Mouse (Mus musculus) liver, adult 2 months (tissue): ENCODE measurements around the gene Zfr2. TPM values are rescaled to one million over a fixed set of nuclear protein-coding genes. Genes with fewer than 3 reads are reported as not detected.

Experiments used
- DNase-seq: peaks from one replicate; pipeline ENCODE4 v3.0.0-alpha.2; 2011; ENCODE audit warnings: low read depth, low spot score; ENCODE audit errors: extremely low read depth
- H3K27ac ChIP-seq: fragments of 200-500 bp; replicated peaks from 2 replicates; pipeline ENCODE4 v1.5.1; 2012; ENCODE audit warnings: low read depth, mild to moderate bottlenecking, control low read depth, inconsistent platforms, low read length; ENCODE audit not compliant: insufficient read depth
- H3K27me3 ChIP-seq: fragments of 200-500 bp; 2 replicates; pipeline ENCODE4 v1.6.1; 2012; ENCODE audit warnings: mild to moderate bottlenecking, moderate library complexity, low read length, inconsistent platforms; ENCODE audit not compliant: control insufficient read depth, insufficient read depth
- H3K36me3 ChIP-seq: fragments of 200-500 bp; 2 replicates; pipeline ENCODE4 v1.6.1; 2012; ENCODE audit warnings: low read length, inconsistent platforms; ENCODE audit not compliant: control insufficient read depth, insufficient read depth
- H3K4me1 ChIP-seq: fragments of 200-500 bp; 2 replicates; pipeline ENCODE4 v1.6.1; 2011; ENCODE audit warnings: low read length; ENCODE audit not compliant: control insufficient read depth, insufficient read depth
- H3K4me3 ChIP-seq: fragments of 200-500 bp; 2 replicates; pipeline ENCODE4 v1.5.1; 2011; ENCODE audit warnings: low read depth, mild to moderate bottlenecking, control low read depth, low read length, moderate library complexity; ENCODE audit not compliant: insufficient read depth
- H3K79me2 ChIP-seq: fragments of 200-500 bp; 2 replicates; pipeline ENCODE4 v1.6.1; 2012; ENCODE audit warnings: inconsistent platforms, mild to moderate bottlenecking, low read length, moderate library complexity; ENCODE audit not compliant: control insufficient read depth, insufficient read depth
- H3K9ac ChIP-seq: fragments of 200-500 bp; 2 replicates; pipeline ENCODE4 v1.6.1; 2012; ENCODE audit warnings: low read depth, mild to moderate bottlenecking, control low read depth, inconsistent platforms, low read length
- CTCF ChIP-seq: fragments of 200-500 bp; IDR thresholded peaks from 2 replicates; pipeline ENCODE4 v1.5.1; 2011; ENCODE audit warnings: low read depth, low read length, control low read depth
- POLR2A ChIP-seq: fragments of 200-500 bp; IDR thresholded peaks from 2 replicates; pipeline ENCODE4 v1.6.1; 2011; ENCODE audit warnings: low read length, control low read depth; ENCODE audit not compliant: insufficient read depth; ENCODE audit errors: extremely low read depth
- WGBS: fragments of 180-500 bp; shearing (Covaris S2); methylation state at CpG from one replicate; pipeline ENCODE4 v1.1.7; 2018; 5-methylcytosine and 5-hydroxymethylcytosine counted together
- polyA plus RNA-seq: library from polyadenylated mRNA; depleted of rRNA; stranded (reverse); fragments of >200 nt; gene quantifications from 2 replicates; pipeline ENCODE4 v1.2.3, GENCODE M21; 2012
- total RNA-seq: library from RNA; depleted of rRNA; stranded (reverse); fragments of >200 nt; gene quantifications from 2 replicates; pipeline ENCODE4 v1.2.3, GENCODE M21; 2014

The Zfr2 gene
- total and polyA plus RNA-seq, 2 experiments, result 0.74 to 1.6 TPM

DNA sequence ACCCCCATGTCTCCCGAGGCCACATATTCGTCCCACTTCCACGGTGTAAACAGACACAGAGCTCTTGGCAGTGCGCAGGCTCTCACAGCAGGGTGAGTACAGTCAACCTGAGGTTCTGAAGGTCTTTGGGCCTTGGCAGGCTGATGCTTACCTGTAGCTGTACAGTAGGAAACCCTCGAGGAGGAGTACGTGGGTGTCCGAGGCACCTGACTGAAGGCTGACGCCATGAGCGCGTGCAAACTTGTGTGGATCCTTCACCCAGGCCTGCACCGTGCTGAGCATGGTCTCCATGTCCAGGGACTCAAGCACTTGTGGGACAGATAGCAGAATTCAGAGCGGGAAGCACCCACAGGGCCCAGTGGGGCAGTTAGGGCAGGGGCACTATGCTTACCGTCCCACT is 32.8 kb upstream of the Zfr2 start:
- Histone ChIP-seq H3K27ac (no peak overlapping the region), H3K9ac (no peak overlapping the region), H3K4me1 (no peaks in the 10 kb centered on the region), H3K36me3 (no peaks in the 10 kb centered on the region), H3K4me3 (no peak overlapping the region), H3K27me3 (no peaks in the 10 kb centered on the region), H3K79me2 (no peaks in the 10 kb centered on the region)
- DNase-seq, result no peak
- TF ChIP-seq POLR2A (no peak), CTCF (no peak)
- WGBS, result 85% methylated on average over 13 of the region's 13 CpGs

DNA sequence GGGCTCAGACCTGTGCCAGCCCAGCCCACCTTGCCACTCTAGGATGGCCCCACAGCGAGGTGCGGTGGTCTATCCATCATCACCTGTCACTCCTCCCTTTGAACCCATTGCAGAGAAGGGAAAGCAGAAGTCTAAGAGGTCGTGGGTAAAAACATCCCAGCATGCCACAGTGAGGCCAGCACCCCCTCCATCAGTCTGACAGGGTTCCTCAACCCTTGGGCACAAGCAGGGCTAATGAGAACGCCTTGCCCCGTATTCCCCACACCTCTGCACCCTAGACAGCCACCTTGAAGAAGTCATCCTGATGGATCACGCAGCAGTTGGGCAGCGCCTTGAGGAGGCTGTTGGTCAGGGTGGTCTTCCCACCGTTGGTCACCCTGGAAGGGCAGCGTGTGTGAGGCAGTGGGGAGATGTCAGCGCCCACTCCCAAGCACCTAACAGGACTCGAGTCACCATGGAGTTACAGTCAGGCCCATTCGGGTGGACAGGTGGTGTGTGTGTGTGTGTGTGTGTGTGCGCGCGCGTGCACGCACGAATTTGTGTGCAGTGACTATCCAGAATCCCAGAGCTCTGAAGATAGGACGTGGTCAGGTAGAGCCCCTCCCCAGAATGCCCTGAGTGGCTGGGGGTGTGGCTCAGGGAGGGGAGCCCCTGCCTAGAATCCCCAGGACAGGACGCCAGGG is 32.2 kb upstream of the Zfr2 start:
- no peak overlapping the region for H3K9ac ChIP-seq
- no peak for TF ChIP-seq CTCF
- no peak for TF ChIP-seq POLR2A
- no peaks in the 10 kb centered on the region for H3K79me2 ChIP-seq
- 82% methylated on average over 20 of the region's 20 CpGs for WGBS
- no peak overlapping the region for H3K27ac ChIP-seq
- H3K27me3 ChIP-seq, result no peaks in the 10 kb centered on the region
- no peaks in the 10 kb centered on the region for H3K36me3 ChIP-seq
- H3K4me3 ChIP-seq, result no peak overlapping the region
- no peaks in the 10 kb centered on the region for H3K4me1 ChIP-seq
- no peak for DNase-seq

- WGBS, result 76% methylated on average over 13 of the region's 13 CpGs
- Histone ChIP-seq H3K4me3 (no peak within 1 kb of the TSS), H3K36me3 (no peaks in the 10 kb centered on the region), H3K9ac (no peak within 1 kb of the TSS), H3K4me1 (no peaks in the 10 kb centered on the region), H3K27ac (no peak within 1 kb of the TSS), H3K27me3 (no peaks in the 10 kb centered on the region), H3K79me2 (no peaks in the 10 kb centered on the region)
- TF ChIP-seq POLR2A, result no peak
- TF ChIP-seq CTCF, result no peak
- no peak for DNase-seq
These were observed 30.9 kb upstream of the Zfr2 start, which contains the start of gene Nmrk2 for GRCm38 (mm10) chr10:81201807-81202758. Nmrk2 (minus strand) TSS chr10:81202051.

DNA sequence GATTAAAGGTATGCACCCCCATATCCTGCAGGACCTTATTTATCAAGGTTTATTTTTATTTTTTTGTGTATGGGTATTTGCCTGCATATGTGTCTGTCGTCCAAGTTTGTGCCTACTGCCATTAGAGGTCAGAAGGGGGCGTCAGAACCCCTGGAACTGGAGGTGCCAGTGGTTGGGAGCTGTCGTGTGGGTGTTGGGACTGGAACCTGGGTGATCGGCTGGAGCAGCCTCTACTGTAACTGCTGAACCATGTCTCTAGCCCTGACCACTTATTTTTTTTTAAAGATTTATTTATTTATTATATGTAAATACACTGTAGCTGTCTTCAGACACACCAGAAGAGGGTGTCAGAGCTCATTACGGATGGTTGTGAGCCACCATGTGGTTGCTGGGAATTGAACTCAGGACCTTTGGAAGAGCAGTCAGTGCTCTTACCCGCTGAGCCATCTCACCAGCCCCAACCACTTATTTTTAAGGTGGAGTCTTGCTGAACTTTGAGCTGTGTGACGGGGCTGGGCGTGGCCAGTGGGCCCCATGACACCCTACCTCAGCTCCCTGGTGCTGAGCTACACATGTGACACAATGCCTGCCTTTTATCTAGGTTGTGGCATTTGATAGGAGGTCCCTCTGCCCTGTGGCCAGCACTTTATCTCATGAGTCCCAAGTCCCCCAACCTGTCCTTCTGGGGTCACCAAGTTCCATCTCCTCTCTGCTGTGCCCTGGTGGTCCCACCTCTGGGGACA is 29.8 kb upstream of the Zfr2 start:
- no peak for DNase-seq
- Histone ChIP-seq H3K9ac (no peak overlapping the region), H3K27ac (no peak overlapping the region), H3K4me1 (no peaks in the 10 kb centered on the region), H3K27me3 (no peaks in the 10 kb centered on the region), H3K4me3 (no peak overlapping the region), H3K79me2 (no peaks in the 10 kb centered on the region), H3K36me3 (no peaks in the 10 kb centered on the region)
- 74% methylated on average over 8 of the region's 8 CpGs for WGBS
- TF ChIP-seq CTCF (no peak), POLR2A (no peak)

DNA sequence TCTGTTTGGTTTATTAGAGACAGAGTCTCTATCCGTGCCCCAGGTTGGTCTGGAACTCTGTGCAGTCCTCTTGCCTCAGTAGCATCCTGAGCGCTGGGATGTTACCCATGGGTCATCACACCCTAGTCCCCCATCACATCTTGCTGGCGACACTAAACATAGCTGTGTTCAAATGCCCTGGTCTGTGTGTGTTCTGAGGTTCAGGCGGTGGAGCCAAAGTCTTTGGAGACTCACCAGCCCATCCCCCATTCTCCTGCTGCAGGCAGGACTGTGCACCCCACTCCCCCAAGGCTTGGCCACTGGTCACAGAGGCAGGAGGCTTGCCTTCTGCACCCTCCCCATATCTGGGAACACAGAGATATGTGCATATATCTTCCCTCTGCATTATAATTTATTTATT is 28.8 kb upstream of the Zfr2 start:
- H3K36me3 ChIP-seq, result no peaks in the 10 kb centered on the region
- H3K79me2 ChIP-seq, result no peaks in the 10 kb centered on the region
- H3K27ac ChIP-seq, result no peak overlapping the region
- no peaks in the 10 kb centered on the region for H3K27me3 ChIP-seq
- no peak overlapping the region for H3K4me3 ChIP-seq
- no peaks in the 10 kb centered on the region for H3K4me1 ChIP-seq
- no peak for TF ChIP-seq POLR2A
- no peak for TF ChIP-seq CTCF
- 73% methylated on average over 4 of the region's 4 CpGs for WGBS
- no peak for DNase-seq
- H3K9ac ChIP-seq, result no peak overlapping the region
